Mouse (Mus musculus) C2C12 (cell line): ENCODE results near the gene Fam222b.

Source experiments
- CEBPB ChIP-seq: IDR thresholded peaks from one replicate; pipeline ENCODE4 v1.6.1; 2011; ENCODE audit warnings: low read depth, mild to moderate bottlenecking, control low read depth, moderate library complexity
- CTCF ChIP-seq: IDR thresholded peaks from one replicate; pipeline ENCODE4 v1.5.1; 2011; ENCODE audit not compliant: control insufficient read depth, insufficient read depth, insufficient read length
- FOSL1 ChIP-seq: IDR thresholded peaks from one replicate; pipeline ENCODE4 v1.8.0; 2011; ENCODE audit warnings: mild to moderate bottlenecking, low read length; ENCODE audit not compliant: poor library complexity, insufficient read depth, severe bottlenecking
- MAX ChIP-seq: IDR thresholded peaks from one replicate; pipeline ENCODE4 v1.6.1; 2011; ENCODE audit warnings: mild to moderate bottlenecking, control low read depth
- MYOD1 ChIP-seq: IDR thresholded peaks from one replicate; pipeline ENCODE4 v1.6.1; 2011; ENCODE audit warnings: low read depth; ENCODE audit not compliant: control insufficient read depth, insufficient read length
- MYOG ChIP-seq: IDR thresholded peaks from one replicate; pipeline ENCODE4 v1.6.1; 2011; ENCODE audit not compliant: control insufficient read depth, insufficient read length; ENCODE audit errors: extremely low read depth
- USF1 ChIP-seq: IDR thresholded peaks from one replicate; pipeline ENCODE4 v1.6.1; 2011; ENCODE audit warnings: low read depth, mild to moderate bottlenecking, control low read depth, moderate library complexity

DNA sequence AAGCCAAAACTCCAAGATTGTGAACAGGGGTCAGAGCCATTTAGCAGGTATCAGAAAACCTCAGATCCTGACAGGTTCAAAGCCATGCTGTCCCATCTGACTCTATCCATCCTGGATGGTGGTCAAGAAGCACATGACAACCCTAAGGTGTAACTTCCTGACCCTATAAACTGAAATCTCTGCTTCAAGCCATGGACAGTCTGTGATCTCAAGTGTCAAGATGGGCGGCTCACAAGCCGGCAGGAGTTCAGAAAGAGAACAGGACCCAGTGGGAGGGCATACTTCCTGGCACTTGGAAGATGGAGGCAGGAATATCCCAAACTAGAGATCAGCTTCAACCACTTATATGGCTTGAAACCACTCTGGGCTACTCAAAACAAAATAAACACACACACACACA lies 27.8 kb upstream of the Fam222b start:
- TF ChIP-seq CTCF, result no peak
- TF ChIP-seq USF1, result no peak
- no peak for TF ChIP-seq CEBPB
- no peak for TF ChIP-seq MAX
- TF ChIP-seq MYOG, result no peak
- TF ChIP-seq FOSL1, result no peak
- TF ChIP-seq MYOD1, result no peak
